Mouse (Mus musculus): ENCODE measurements at regions not wholly inside any gene's neighbourhood (a gene's known extent, or its start where the extent isn't known, plus 50 kb on each side); places are given as distances from the start of the nearest gene placed in this dataset.

GRCm38 (mm10) chr19:52878812-52879502, 161.1 kb downstream of the Xpnpep1 start:
- H3K79me2 ChIP-seq (ENCODE audit: control insufficient read depth, insufficient read depth): no peaks in the 10 kb centered on the region
- no peak overlapping the region for H3K4me2 ChIP-seq (ENCODE audit: low read depth)
- H3ac ChIP-seq (ENCODE audit: control insufficient read depth, insufficient read length): no peak overlapping the region
- no peaks in the 10 kb centered on the region for H3K36me3 ChIP-seq (ENCODE audit: control insufficient read depth, insufficient read depth)
- no peak overlapping the region for H3K4me3 ChIP-seq
- no peaks in the 10 kb centered on the region for H3K27me3 ChIP-seq (ENCODE audit: control insufficient read depth, insufficient read depth, insufficient read length)
- TF ChIP-seq TCF12 (IDR thresholded peaks at IDR 0.05; ENCODE audit: insufficient read depth, poor library complexity, severe bottlenecking): no peak
- TF ChIP-seq REST (IDR thresholded peaks at IDR 0.05; ENCODE audit: insufficient read depth, insufficient read length): no peak
- TF ChIP-seq MAX (IDR thresholded peaks at IDR 0.05; ENCODE audit: low read depth): no peak
- no peak for TF ChIP-seq MYOD1 (IDR thresholded peaks at IDR 0.05; ENCODE audit: control insufficient read depth in 1 of 3, insufficient read length in 2 of 3, low read depth in 2 of 3)
- no peak for TF ChIP-seq MYOG (IDR thresholded peaks at IDR 0.05; ENCODE audit: control insufficient read depth in 1 of 3, insufficient read depth in 1 of 3, insufficient read length in 2 of 3, low read depth in 2 of 3)
- TF ChIP-seq USF1 (IDR thresholded peaks at IDR 0.05; ENCODE audit: low read depth): no peak
- no peak for TF ChIP-seq E2F4 (IDR thresholded peaks at IDR 0.05; ENCODE audit: insufficient read depth)
- TF ChIP-seq POLR2A (IDR thresholded peaks at IDR 0.05; ENCODE audit: insufficient read length, low read depth): no peak
- no peak for TF ChIP-seq SRF (IDR thresholded peaks at IDR 0.05; ENCODE audit: control insufficient read depth, insufficient read length, low read depth)
- no peak for TF ChIP-seq POLR2AphosphoS2 (IDR thresholded peaks at IDR 0.05; ENCODE audit: insufficient read length, low read depth)
- TF ChIP-seq CEBPB (IDR thresholded peaks at IDR 0.05; ENCODE audit: insufficient read depth, poor library complexity, severe bottlenecking): no peak
- no peak for TF ChIP-seq TCF3 (IDR thresholded peaks at IDR 0.05; ENCODE audit: insufficient read length, low read depth)

DNA sequence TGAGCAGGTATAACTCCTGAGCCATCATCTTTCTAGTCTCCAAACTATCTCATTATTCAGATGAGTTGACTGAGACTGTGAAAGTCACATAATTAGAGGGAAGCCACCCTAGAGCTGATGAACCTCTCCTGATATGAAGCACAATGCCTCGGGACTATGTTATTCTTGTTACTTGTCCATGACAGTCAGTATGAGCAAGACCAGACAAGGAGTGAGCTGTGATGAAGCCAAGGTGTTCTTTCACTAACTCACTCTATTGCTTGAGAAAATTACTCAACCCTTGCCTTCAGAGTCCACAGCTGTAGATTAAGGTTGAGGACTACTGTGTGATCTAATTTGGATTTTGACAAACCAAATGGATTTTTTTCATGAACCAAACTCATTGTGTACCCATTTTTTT, 173.4 kb downstream of the Xpnpep1 start:
- no peak for TF ChIP-seq MYOG (IDR thresholded peaks at IDR 0.05; ENCODE audit: control insufficient read depth in 1 of 3, insufficient read depth in 1 of 3, insufficient read length in 2 of 3, low read depth in 2 of 3)
- TF ChIP-seq MYOD1 (IDR thresholded peaks at IDR 0.05; ENCODE audit: control insufficient read depth in 1 of 3, insufficient read length in 2 of 3, low read depth in 2 of 3): no peak
- no peak for TF ChIP-seq USF1 (IDR thresholded peaks at IDR 0.05; ENCODE audit: low read depth)
- Histone ChIP-seq H3K4me3 (no peak overlapping the region), H3K27me3 (ENCODE audit: control insufficient read depth, insufficient read depth, insufficient read length) (no peaks in the 10 kb centered on the region), H3K4me2 (ENCODE audit: low read depth) (no peak overlapping the region), H3K79me2 (ENCODE audit: control insufficient read depth, insufficient read depth) (no peaks in the 10 kb centered on the region), H3K36me3 (ENCODE audit: control insufficient read depth, insufficient read depth) (no peaks in the 10 kb centered on the region), H3ac (ENCODE audit: control insufficient read depth, insufficient read length) (no peak overlapping the region)

- Histone ChIP-seq H3K36me3 (ENCODE audit: control insufficient read depth, insufficient read depth) (no peaks in the 10 kb centered on the region), H3K4me2 (ENCODE audit: low read depth) (no peak overlapping the region), H3K27me3 (ENCODE audit: control insufficient read depth, insufficient read depth, insufficient read length) (no peaks in the 10 kb centered on the region), H3ac (ENCODE audit: control insufficient read depth, insufficient read length) (no peak overlapping the region), H3K79me2 (ENCODE audit: control insufficient read depth, insufficient read depth) (no peaks in the 10 kb centered on the region), H3K4me3 (no peak overlapping the region)
- TF ChIP-seq MAX (IDR thresholded peaks at IDR 0.05; ENCODE audit: low read depth) (no peak), CEBPB (IDR thresholded peaks at IDR 0.05; ENCODE audit: insufficient read depth, poor library complexity, severe bottlenecking) (no peak), SRF (IDR thresholded peaks at IDR 0.05; ENCODE audit: control insufficient read depth, insufficient read length, low read depth) (no peak)
These were observed 178.4 kb downstream of the Xpnpep1 start for GRCm38 (mm10) chr19:52861576-52861975.

DNA sequence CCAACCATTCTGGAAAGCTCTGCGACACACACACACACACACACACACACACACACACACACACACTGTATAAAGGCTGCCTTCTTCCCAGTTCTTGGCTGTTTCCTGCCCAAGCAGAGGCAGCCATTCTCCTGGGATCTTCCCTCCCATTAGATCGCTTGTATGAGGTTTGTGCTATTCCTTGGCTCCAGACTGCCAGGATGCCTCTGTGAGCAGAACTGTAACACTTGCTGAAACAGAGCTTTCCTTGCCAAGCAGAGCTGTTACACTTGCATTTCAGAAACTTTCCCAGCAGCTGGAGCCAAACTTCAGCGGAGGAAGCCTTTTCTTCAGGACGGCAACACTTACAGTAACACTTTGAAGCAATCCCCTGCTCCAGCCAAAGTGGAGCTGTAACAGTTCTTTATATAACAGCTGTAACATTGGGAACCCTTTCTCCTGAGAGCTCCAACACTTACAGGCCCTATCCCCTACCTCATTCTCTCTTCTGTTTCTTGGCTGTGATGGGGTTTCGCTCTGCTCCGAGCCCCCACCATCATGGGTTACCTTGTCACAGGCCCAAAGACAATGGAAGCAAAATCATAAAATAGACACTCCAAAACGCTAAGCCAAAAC, 185.8 kb downstream of the Xpnpep1 start:
- H3K4me3 ChIP-seq: no peak overlapping the region
- H3ac ChIP-seq (ENCODE audit: control insufficient read depth, insufficient read length): no peak overlapping the region

GRCm38 (mm10) chr19:52816202-52816601, 223.8 kb downstream of the Xpnpep1 start:
- TF ChIP-seq TCF12 (IDR thresholded peaks at IDR 0.05; ENCODE audit: insufficient read depth, poor library complexity, severe bottlenecking) (no peak), MAX (IDR thresholded peaks at IDR 0.05; ENCODE audit: low read depth) (no peak), SRF (IDR thresholded peaks at IDR 0.05; ENCODE audit: control insufficient read depth, insufficient read length, low read depth) (no peak), MYOG (IDR thresholded peaks at IDR 0.05; ENCODE audit: control insufficient read depth in 1 of 3, insufficient read depth in 1 of 3, insufficient read length in 2 of 3, low read depth in 2 of 3) (no peak), MYOD1 (IDR thresholded peaks at IDR 0.05; ENCODE audit: control insufficient read depth in 1 of 3, insufficient read length in 2 of 3, low read depth in 2 of 3) (no peak), USF1 (IDR thresholded peaks at IDR 0.05; ENCODE audit: low read depth) (no peak)
- H3K27me3 ChIP-seq (ENCODE audit: control insufficient read depth, insufficient read depth, insufficient read length): no peaks in the 10 kb centered on the region
- H3K36me3 ChIP-seq (ENCODE audit: control insufficient read depth, insufficient read depth): no peaks in the 10 kb centered on the region
- no peak overlapping the region for H3K4me3 ChIP-seq
- H3ac ChIP-seq (ENCODE audit: control insufficient read depth, insufficient read length): no peak overlapping the region
- no peak overlapping the region for H3K4me2 ChIP-seq (ENCODE audit: low read depth)
- H3K79me2 ChIP-seq (ENCODE audit: control insufficient read depth, insufficient read depth): no peaks in the 10 kb centered on the region

More for the DNA sequence above, 185.8 kb downstream of the Xpnpep1 start:
- Histone ChIP-seq H3K27me3 (ENCODE audit: control insufficient read depth, insufficient read depth, insufficient read length) (no peaks in the 10 kb centered on the region), H3K79me2 (ENCODE audit: control insufficient read depth, insufficient read depth) (no peaks in the 10 kb centered on the region), H3K4me2 (ENCODE audit: low read depth) (no peak overlapping the region), H3K36me3 (ENCODE audit: control insufficient read depth, insufficient read depth) (no peaks in the 10 kb centered on the region)
- TF ChIP-seq TCF3 (IDR thresholded peaks at IDR 0.05; ENCODE audit: insufficient read length, low read depth) (no peak), SRF (IDR thresholded peaks at IDR 0.05; ENCODE audit: control insufficient read depth, insufficient read length, low read depth) (no peak), MYOG (IDR thresholded peaks at IDR 0.05; ENCODE audit: control insufficient read depth in 1 of 3, insufficient read depth in 1 of 3, insufficient read length in 2 of 3, low read depth in 2 of 3) (no peak), E2F4 (IDR thresholded peaks at IDR 0.05; ENCODE audit: insufficient read depth) (no peak), TCF12 (IDR thresholded peaks at IDR 0.05; ENCODE audit: insufficient read depth, poor library complexity, severe bottlenecking) (no peak), MYOD1 (IDR thresholded peaks at IDR 0.05; ENCODE audit: control insufficient read depth in 1 of 3, insufficient read length in 2 of 3, low read depth in 2 of 3) (no peak), POLR2AphosphoS2 (IDR thresholded peaks at IDR 0.05; ENCODE audit: insufficient read length, low read depth) (no peak), REST (IDR thresholded peaks at IDR 0.05; ENCODE audit: insufficient read depth, insufficient read length) (no peak), CEBPB (IDR thresholded peaks at IDR 0.05; ENCODE audit: insufficient read depth, poor library complexity, severe bottlenecking) (no peak)
